Mouse (Mus musculus): ENCODE measurements around the gene Gm49383.
"Not testable (repeated sequence)": the region's sequence is repeated elsewhere in the genome, so short reads cannot be mapped to it uniquely, and the experiment has no call there.

Gene Gm49383

GRCm38 (mm10) chr12:69167656-69168460, 29.0 kb downstream of the Gm49383 start:
- no peak for ATAC-seq (ENCODE audit: insufficient number of reproducible peaks, low FRiP score, low TSS enrichment)

GRCm38 (mm10) chr12:69166861-69167581, 29.9 kb downstream of the Gm49383 start:
- not testable (repeated sequence) for ATAC-seq (ENCODE audit: insufficient number of reproducible peaks, low FRiP score, low TSS enrichment)

GRCm38 (mm10) chr12:69164904-69165303, 32.0 kb downstream of the Gm49383 start:
- ATAC-seq (ENCODE audit: insufficient number of reproducible peaks, low FRiP score, low TSS enrichment) = no peak

- ATAC-seq (ENCODE audit: insufficient number of reproducible peaks, low FRiP score, low TSS enrichment) = not testable (repeated sequence)
These were observed 33.3 kb downstream of the Gm49383 start for GRCm38 (mm10) chr12:69163586-69163985.

GRCm38 (mm10) chr12:69160677-69161076, 36.2 kb downstream of the Gm49383 start:
- not testable (repeated sequence) for ATAC-seq (ENCODE audit: insufficient number of reproducible peaks, low FRiP score, low TSS enrichment)

GRCm38 (mm10) chr12:69159578-69159940, 37.3 kb downstream of the Gm49383 start:
- ATAC-seq (ENCODE audit: insufficient number of reproducible peaks, low FRiP score, low TSS enrichment) = 0 out of 2 replicates have a peak, but pooled peaks have one; percentile 28

GRCm38 (mm10) chr12:69158765-69159577, 37.9 kb downstream of the Gm49383 start, which contains the start of gene Rps29:
TSS of gene Rps29 (minus strand) at chr12:69159186.
- peak; percentile 98 for ATAC-seq (ENCODE audit: insufficient number of reproducible peaks, low FRiP score, low TSS enrichment)

GRCm38 (mm10) chr12:69158366-69158764, 38.5 kb downstream of the Gm49383 start:
- ATAC-seq (ENCODE audit: insufficient number of reproducible peaks, low FRiP score, low TSS enrichment) = 0 out of 2 replicates have a peak, but pooled peaks have one; percentile 8

GRCm38 (mm10) chr12:69157107-69157506, 39.8 kb downstream of the Gm49383 start:
- no peak for ATAC-seq (ENCODE audit: insufficient number of reproducible peaks, low FRiP score, low TSS enrichment)

- ATAC-seq (ENCODE audit: insufficient number of reproducible peaks, low FRiP score, low TSS enrichment) = no peak
These were observed 40.5 kb downstream of the Gm49383 start for GRCm38 (mm10) chr12:69156436-69156835.

- ATAC-seq (ENCODE audit: insufficient number of reproducible peaks, low FRiP score, low TSS enrichment) = no peak
These were observed 41.0 kb downstream of the Gm49383 start for GRCm38 (mm10) chr12:69155923-69156322.

GRCm38 (mm10) chr12:69150049-69150448, 46.9 kb downstream of the Gm49383 start:
- ATAC-seq (ENCODE audit: insufficient number of reproducible peaks, low FRiP score, low TSS enrichment) = no peak

GRCm38 (mm10) chr12:69147166-69147735, 49.7 kb downstream of the Gm49383 start:
- no peak for ATAC-seq (ENCODE audit: insufficient number of reproducible peaks, low FRiP score, low TSS enrichment)

- ATAC-seq (ENCODE audit: insufficient number of reproducible peaks, low FRiP score, low TSS enrichment) = no peak
These were observed 53.4 kb downstream of the Gm49383 start for GRCm38 (mm10) chr12:69143460-69143859.

- no peak for ATAC-seq (ENCODE audit: insufficient number of reproducible peaks, low FRiP score, low TSS enrichment)
These were observed 57.1 kb downstream of the Gm49383 start for GRCm38 (mm10) chr12:69139841-69140240.

GRCm38 (mm10) chr12:69139201-69139600, 57.7 kb downstream of the Gm49383 start:
- no peak for ATAC-seq (ENCODE audit: insufficient number of reproducible peaks, low FRiP score, low TSS enrichment)
